Mouse (Mus musculus) bone marrow macrophage, adult 2 months (primary cell): Measurements from ENCODE around the gene Rbbp5.

Experiments used
- CTCF ChIP-seq: IDR thresholded peaks from 2 replicates; pipeline ENCODE4 v1.5.1; 2012; ENCODE audit warnings: low read depth, mild to moderate bottlenecking, low read length, moderate library complexity
- POLR2A ChIP-seq: IDR thresholded peaks from 2 replicates; pipeline ENCODE4 v1.6.1; 2012; ENCODE audit warnings: mild to moderate bottlenecking, low read depth, low read length, borderline replicate concordance

- TF ChIP-seq CTCF (no peak), POLR2A (no peak)
Measured at GRCm38 (mm10) chr1:132468926-132469325, 8.2 kb upstream of the Rbbp5 start.
